Mouse (Mus musculus) retina, postnatal 1 day (tissue): ENCODE data around the gene Phf3.

ENCODE experiments used
- DNase-seq: peaks from one replicate; pipeline ENCODE4 v3.0.0-alpha.2; 2012

The Phf3 gene

DNA sequence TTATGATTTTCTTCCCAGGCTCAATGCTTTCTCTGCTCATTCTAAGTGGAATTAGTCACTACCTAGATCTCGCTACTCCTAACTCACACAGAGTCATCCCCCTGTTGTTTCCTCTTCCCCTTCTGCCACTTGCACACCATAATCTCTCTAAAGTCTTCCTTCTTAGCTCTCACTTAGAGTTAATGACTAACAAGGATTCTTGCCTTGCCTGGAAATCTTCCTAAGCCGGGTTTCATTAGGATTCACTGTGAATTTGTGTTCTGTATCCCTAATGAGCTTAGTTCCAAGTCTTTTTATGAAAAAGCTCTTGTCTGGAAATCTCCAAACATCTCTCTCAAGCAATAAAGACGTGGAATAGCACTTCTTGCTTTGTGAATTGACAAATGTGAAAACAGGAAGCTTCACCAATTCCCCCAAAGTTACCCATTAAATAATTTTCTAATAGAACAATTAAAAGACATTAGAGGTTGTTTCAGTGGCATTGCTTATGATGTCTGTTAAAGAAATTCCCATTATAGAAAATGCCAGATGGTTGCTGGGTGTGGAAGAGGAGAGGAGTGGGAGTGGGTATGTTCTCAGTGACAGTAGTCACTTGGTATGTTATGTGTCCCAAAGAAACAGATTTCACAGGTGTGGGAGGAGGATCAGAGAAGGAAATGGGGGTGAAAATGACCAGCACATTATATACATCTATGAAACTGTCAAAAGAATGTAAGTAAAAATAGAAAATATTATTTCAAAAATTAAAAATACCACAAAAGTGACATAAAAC, 118.1 kb downstream of the Phf3 start:
- DNase-seq = peak; percentile 40
